Mouse (Mus musculus) erythroblast, embryonic 14.5 days (primary cell): Measurements from ENCODE around the gene Gsta3.

Source experiments
- GATA1 ChIP-seq: IDR thresholded peaks from 2 replicates; pipeline ENCODE4 v1.6.1; 2012; ENCODE audit warnings: low read length, inconsistent platforms, mixed read lengths
- TAL1 ChIP-seq: IDR thresholded peaks from 3 replicates; pipeline ENCODE4 v1.6.1; 2012; ENCODE audit warnings: low read length, inconsistent platforms, mixed read lengths

GRCm38 (mm10) chr1:21230376-21230775 is 10.0 kb upstream of the Gsta3 start:
- no peak for TF ChIP-seq GATA1
- TF ChIP-seq TAL1: no peak
